Mouse (Mus musculus): ENCODE data around the gene Tmem209. TPM values are rescaled to one million over a fixed set of nuclear protein-coding genes. Genes with fewer than 3 reads are reported as not detected.

Tmem209 gene
- polyA plus RNA-seq, 1 experiment: 12.7 TPM

DNA sequence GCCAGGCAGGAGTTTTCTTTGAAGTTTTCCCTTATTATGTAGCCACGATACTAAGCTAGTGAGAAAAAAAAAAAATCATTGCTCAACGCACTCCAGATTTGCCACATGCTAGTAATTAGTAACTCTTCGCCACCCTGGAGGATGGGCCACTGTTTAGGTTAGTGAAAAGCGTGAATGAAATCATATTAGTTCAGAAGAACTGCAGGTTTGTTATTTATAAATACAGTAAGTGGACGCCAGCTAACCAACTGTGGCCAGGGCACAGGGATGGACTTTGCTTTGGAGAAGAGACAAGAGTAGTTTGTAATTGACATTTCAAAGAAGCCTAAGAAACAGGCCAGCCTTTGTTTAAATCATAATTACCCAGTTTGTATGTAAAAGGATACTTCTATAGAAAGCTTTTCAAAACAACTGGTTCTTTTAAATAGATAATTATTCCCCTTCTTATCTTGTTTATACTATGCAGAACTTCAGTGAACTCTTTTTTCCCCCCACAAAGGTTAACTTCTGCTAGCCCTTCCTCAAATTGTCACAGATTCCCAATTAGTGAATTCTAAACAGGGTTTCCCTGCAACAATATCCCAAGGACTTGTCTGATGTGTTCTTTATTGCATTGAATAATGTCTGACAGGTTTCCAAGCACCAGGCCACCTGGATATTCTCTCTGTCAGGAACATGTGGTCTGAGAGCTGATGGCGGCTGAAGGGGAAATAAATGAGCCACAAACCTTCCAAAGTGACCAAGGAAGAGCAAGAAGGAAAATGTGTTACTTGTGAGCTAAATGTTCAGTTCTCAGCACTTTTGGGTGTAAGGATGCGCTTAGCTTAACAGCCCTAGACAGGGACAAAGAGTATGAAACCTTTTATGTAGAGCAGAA lies 16.1 kb upstream of the Tmem209 start:
- TF ChIP-seq CTCF (IDR thresholded peaks at IDR 0.05; ENCODE audit: control insufficient read depth, insufficient read depth, low read length): no peak
- no peak for TF ChIP-seq POLR2A (IDR thresholded peaks at IDR 0.05; ENCODE audit: borderline replicate concordance, control insufficient read depth, low read depth, low read length)
- Histone ChIP-seq H3K27ac (ENCODE audit: control insufficient read depth, insufficient read depth, low read depth, low read length, poor library complexity) (no peak overlapping the region), H3K4me3 (replicated peaks; ENCODE audit: control insufficient read depth, low read depth, low read length) (no peak overlapping the region), H3K4me1 (ENCODE audit: control insufficient read depth, insufficient read depth, low read length) (peaks cover 2% of the 10 kb centered on the region)
- WGBS: 69% methylated on average over 7 of the region's 7 CpGs

DNA sequence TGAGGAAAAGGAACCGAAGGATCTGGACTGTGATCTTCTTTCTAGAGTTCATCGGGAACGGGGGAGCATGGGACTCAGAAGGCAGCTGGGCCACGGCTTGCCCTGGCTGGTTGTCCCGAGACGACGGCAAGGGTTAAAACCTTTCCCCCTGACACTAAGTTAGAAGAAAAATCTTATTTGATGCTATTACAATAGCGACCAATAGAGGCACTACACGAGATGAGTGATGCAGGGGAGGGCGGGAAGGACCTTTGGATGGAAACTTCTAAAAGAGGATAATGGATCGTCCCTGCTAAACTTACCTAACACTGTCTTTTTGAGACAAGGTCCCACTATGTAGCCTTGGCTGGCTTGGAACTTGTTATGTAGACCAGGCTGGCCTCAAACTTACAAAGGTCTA lies 10.8 kb upstream of the Tmem209 start:
- 64% methylated on average over 11 of the region's 11 CpGs for WGBS
- Histone ChIP-seq H3K4me3 (replicated peaks; ENCODE audit: control insufficient read depth, low read depth, low read length) (no peak overlapping the region), H3K4me1 (ENCODE audit: control insufficient read depth, insufficient read depth, low read length) (peaks cover 2% of the 10 kb centered on the region), H3K27ac (ENCODE audit: control insufficient read depth, insufficient read depth, low read depth, low read length, poor library complexity) (no peak overlapping the region)
- TF ChIP-seq POLR2A (IDR thresholded peaks at IDR 0.05; ENCODE audit: borderline replicate concordance, control insufficient read depth, low read depth, low read length) (no peak), CTCF (IDR thresholded peaks at IDR 0.05; ENCODE audit: control insufficient read depth, insufficient read depth, low read length) (no peak)

DNA sequence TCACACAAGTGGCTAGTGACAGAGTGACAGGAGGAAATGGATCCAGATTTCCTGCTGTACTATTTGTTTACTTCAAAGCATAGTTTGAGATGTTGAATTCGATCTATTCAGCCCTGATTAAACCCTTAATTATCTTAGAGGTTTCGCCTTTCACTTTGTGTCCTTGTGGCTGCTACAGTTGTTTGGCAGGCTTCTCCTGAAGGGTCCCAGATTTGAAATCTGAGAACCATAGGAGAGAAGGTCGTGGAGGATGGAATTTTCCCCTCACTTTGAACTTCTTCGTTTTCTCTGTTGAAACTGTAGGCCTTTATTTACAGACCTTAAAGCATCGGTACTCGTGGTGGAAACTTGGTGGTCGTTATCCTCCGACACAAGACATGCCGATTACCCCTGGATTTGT lies 4.7 kb upstream of the Tmem209 start:
- no peak for TF ChIP-seq CTCF (IDR thresholded peaks at IDR 0.05; ENCODE audit: control insufficient read depth, insufficient read depth, low read length)
- no peak for TF ChIP-seq POLR2A (IDR thresholded peaks at IDR 0.05; ENCODE audit: borderline replicate concordance, control insufficient read depth, low read depth, low read length)
- Histone ChIP-seq H3K4me1 (ENCODE audit: control insufficient read depth, insufficient read depth, low read length) (no peaks in the 10 kb centered on the region; the same call in 1 of the 2 replicates), H3K27ac (ENCODE audit: control insufficient read depth, insufficient read depth, low read depth, low read length, poor library complexity) (no peak overlapping the region), H3K4me3 (replicated peaks; ENCODE audit: control insufficient read depth, low read depth, low read length) (no peak overlapping the region)
- WGBS: 80% methylated on average over 9 of the region's 9 CpGs

DNA sequence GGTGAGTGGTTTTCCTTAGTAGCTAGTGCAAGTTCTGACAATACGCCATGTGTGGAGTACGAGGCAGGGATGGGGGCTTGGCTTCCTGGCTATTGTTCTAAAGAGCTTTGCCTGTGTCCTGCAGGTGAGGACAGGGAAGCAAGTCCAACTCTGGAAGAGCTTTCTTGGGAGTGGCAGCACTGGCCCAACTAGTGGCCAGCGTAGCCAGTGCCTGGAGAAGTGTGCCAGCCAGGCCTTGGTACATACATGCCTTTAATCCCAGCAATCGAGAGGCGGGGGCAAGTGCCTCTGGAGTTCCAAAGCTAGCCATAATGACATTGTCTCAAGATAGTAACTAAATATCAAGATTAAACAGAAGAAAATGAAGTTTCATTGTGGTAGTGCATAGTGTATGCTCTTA lies 708 bp upstream of the Tmem209 start:
- Histone ChIP-seq H3K27ac (ENCODE audit: control insufficient read depth, insufficient read depth, low read depth, low read length, poor library complexity) (no peak overlapping the region), H3K4me3 (replicated peaks; ENCODE audit: control insufficient read depth, low read depth, low read length) (no peak overlapping the region), H3K4me1 (ENCODE audit: control insufficient read depth, insufficient read depth, low read length) (no peaks in the 10 kb centered on the region; the same call in 1 of the 2 replicates)
- 82% methylated on average over 5 of the region's 5 CpGs for WGBS
- TF ChIP-seq POLR2A (IDR thresholded peaks at IDR 0.05; ENCODE audit: borderline replicate concordance, control insufficient read depth, low read depth, low read length) (no peak), CTCF (IDR thresholded peaks at IDR 0.05; ENCODE audit: control insufficient read depth, insufficient read depth, low read length) (no peak)

DNA sequence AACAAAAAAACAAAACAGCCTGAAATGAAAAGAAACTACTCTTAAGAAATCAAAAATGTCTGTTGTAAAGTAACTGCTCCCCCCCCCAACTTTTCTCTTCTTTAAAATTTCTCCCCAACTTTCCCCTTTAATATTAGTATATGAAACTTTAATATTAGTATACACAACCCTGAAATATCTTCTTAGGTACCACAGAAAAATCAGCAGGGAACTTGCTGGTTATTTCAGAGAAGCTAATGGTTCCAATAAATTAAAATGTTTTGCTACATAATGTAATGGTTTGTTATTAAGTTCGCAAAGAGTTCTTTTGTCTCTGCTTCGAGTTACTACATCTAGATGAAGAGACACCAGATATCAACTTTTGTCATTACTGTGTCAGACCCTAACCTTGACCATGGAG lies 759 bp downstream of the Tmem209 start:
- Histone ChIP-seq H3K27ac (ENCODE audit: control insufficient read depth, insufficient read depth, low read depth, low read length, poor library complexity) (no peak overlapping the region; the same call in 1 of the 2 replicates), H3K4me3 (replicated peaks; ENCODE audit: control insufficient read depth, low read depth, low read length) (peak overlapping the region; percentile 79), H3K4me1 (ENCODE audit: control insufficient read depth, insufficient read depth, low read length) (no peaks in the 10 kb centered on the region; the same call in 1 of the 2 replicates)
- TF ChIP-seq POLR2A (IDR thresholded peaks at IDR 0.05; ENCODE audit: borderline replicate concordance, control insufficient read depth, low read depth, low read length) (no peak), CTCF (IDR thresholded peaks at IDR 0.05; ENCODE audit: control insufficient read depth, insufficient read depth, low read length) (no peak)
- WGBS: 5% methylated on average over 2 of the region's 2 CpGs

DNA sequence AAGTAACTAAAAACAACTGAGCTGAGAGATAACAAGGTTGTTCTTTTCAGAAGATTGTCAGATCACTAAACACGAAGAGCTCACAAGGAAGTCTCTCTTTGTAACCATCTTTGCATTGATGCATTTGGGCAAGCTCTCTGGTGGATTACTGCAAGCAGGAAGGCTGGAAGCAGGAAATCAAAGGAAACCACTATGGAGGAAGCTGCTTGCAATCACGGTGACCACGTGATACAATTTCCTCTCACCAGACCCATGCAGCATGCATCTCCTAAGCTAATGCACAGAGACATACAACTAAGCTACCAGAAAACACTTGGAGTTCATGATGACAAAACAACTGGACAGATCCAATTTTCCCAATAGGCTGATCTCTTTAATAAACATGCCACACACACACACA lies 10.5 kb downstream of the Tmem209 start:
- WGBS: 13% methylated on average over 3 of the region's 3 CpGs
- Histone ChIP-seq H3K27ac (ENCODE audit: control insufficient read depth, insufficient read depth, low read depth, low read length, poor library complexity) (no peak overlapping the region), H3K4me1 (ENCODE audit: control insufficient read depth, insufficient read depth, low read length) (no peaks in the 10 kb centered on the region; the same call in 1 of the 2 replicates), H3K4me3 (replicated peaks; ENCODE audit: control insufficient read depth, low read depth, low read length) (no peak overlapping the region)
- TF ChIP-seq POLR2A (IDR thresholded peaks at IDR 0.05; ENCODE audit: borderline replicate concordance, control insufficient read depth, low read depth, low read length): no peak
- TF ChIP-seq CTCF (IDR thresholded peaks at IDR 0.05; ENCODE audit: control insufficient read depth, insufficient read depth, low read length): no peak

DNA sequence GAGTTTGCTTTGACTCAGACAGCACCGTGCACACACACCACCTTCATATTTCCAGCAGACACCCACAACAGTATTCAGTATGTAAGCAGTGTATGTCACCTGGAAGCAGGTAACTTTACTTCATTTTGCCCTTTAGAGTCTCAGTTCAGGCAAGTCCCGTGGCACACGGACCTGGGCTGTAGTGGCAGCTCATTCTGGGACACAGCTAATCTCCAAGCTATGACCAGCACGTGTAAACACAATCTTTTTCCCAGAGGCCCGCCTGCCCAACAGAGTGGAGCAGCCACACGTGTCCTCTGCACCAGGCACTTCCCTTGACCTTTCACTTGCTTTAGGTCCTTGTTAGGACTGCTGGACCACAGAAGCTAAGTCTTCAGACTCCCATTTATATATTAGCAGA lies 23.1 kb downstream of the Tmem209 start:
- no peak overlapping the region for H3K4me3 ChIP-seq (replicated peaks; ENCODE audit: control insufficient read depth, low read depth, low read length)
- TF ChIP-seq CTCF (IDR thresholded peaks at IDR 0.05; ENCODE audit: control insufficient read depth, insufficient read depth, low read length) (no peak), POLR2A (IDR thresholded peaks at IDR 0.05; ENCODE audit: borderline replicate concordance, control insufficient read depth, low read depth, low read length) (no peak)
- no peaks in the 10 kb centered on the region for H3K4me1 ChIP-seq (ENCODE audit: control insufficient read depth, insufficient read depth, low read length)
- no peak overlapping the region for H3K27ac ChIP-seq (ENCODE audit: control insufficient read depth, insufficient read depth, low read depth, low read length, poor library complexity)
- 86% methylated on average over 6 of the region's 6 CpGs for WGBS

DNA sequence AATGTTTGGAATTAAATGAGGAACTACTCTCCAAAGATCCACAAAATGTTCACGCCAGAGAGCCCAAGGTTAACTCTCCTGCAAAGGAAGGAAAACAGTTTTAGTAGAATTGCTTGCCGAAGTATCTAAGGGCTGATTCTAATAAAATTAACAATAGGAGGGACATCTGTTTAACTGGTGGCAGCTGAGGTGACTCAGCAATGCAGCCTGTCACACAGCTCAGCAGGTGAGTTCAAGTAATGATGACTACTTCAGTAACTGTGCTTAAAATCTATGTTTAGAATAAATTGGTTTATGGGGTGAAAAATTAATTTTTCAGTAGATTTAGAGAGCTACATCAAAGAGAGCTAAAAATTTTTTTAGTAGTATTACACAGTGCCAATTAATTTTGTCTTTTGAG lies 26.7 kb downstream of the Tmem209 start:
- Histone ChIP-seq H3K27ac (ENCODE audit: control insufficient read depth, insufficient read depth, low read depth, low read length, poor library complexity) (no peak overlapping the region), H3K4me3 (replicated peaks; ENCODE audit: control insufficient read depth, low read depth, low read length) (no peak overlapping the region), H3K4me1 (ENCODE audit: control insufficient read depth, insufficient read depth, low read length) (no peaks in the 10 kb centered on the region)
- 89% methylated on average over 2 of the region's 2 CpGs for WGBS
- no peak for TF ChIP-seq POLR2A (IDR thresholded peaks at IDR 0.05; ENCODE audit: borderline replicate concordance, control insufficient read depth, low read depth, low read length)
- no peak for TF ChIP-seq CTCF (IDR thresholded peaks at IDR 0.05; ENCODE audit: control insufficient read depth, insufficient read depth, low read length)
